Mouse (Mus musculus) MEL (cell line): ENCODE measurements around the gene Hmox1. TPM values are rescaled to one million over a fixed set of nuclear protein-coding genes. Genes with fewer than 3 reads are reported as not detected.
A peak's percentile ranks its signal among the peaks of the same experiment; 100 is the strongest.

Experiments used
- DNase-seq: peaks from one replicate; pipeline ENCODE4 v3.0.0; 2011; ENCODE audit warnings: low read depth, low spot score
- H3K27ac ChIP-seq: 2 replicates; pipeline ENCODE4 v1.5.1; 2012; ENCODE audit warnings: low read depth, mild to moderate bottlenecking, control low read depth, low read length, moderate library complexity; ENCODE audit not compliant: control insufficient read depth
- H3K27me3 ChIP-seq, 2 experiments: fragments of 150-350 bp in 1 of 2; sonication (generic) in 1 of 2; 2 replicates each; pipeline ENCODE4 v1.6.1; 2012; ENCODE audit warnings: low read length in 2 of 2, mild to moderate bottlenecking in 2 of 2, improper control_type of control experiment in 1 of 2, moderate library complexity in 1 of 2; ENCODE audit not compliant: insufficient read depth in 2 of 2, control insufficient read depth in 1 of 2
- H3K36me3 ChIP-seq, 2 experiments: 2 replicates each; pipeline ENCODE4 v1.6.1; 2012 to 2014; ENCODE audit warnings: low read length in 2 of 2, improper control_type of control experiment in 1 of 2, inconsistent platforms in 1 of 2, mild to moderate bottlenecking in 1 of 2; ENCODE audit not compliant: insufficient read depth in 2 of 2, control insufficient read depth in 1 of 2
- H3K4me1 ChIP-seq, 2 experiments: fragments of 150-350 bp in 1 of 2; sonication (generic) in 1 of 2; 2 replicates each; pipeline ENCODE4 v1.6.1; 2012; ENCODE audit warnings: low read length in 2 of 2, improper control_type of control experiment in 1 of 2, mild to moderate bottlenecking in 1 of 2; ENCODE audit not compliant: insufficient read depth in 2 of 2, control insufficient read depth in 1 of 2
- H3K4me3 ChIP-seq, 2 experiments: fragments of 150-350 bp in 1 of 2; sonication (generic) in 1 of 2; 2 replicates each; pipeline ENCODE4 v1.5.1; 2012; ENCODE audit warnings: low read depth in 2 of 2, low read length in 2 of 2, mild to moderate bottlenecking in 2 of 2, moderate library complexity in 2 of 2, control low read depth in 1 of 2, improper control_type of control experiment in 1 of 2; ENCODE audit not compliant: control insufficient read depth in 1 of 2, insufficient read depth in 1 of 2
- H3K79me2 ChIP-seq: 2 replicates; pipeline ENCODE4 v1.6.1; 2012; ENCODE audit warnings: mild to moderate bottlenecking, low read length, moderate library complexity; ENCODE audit not compliant: control insufficient read depth, poor library complexity, insufficient read depth
- H3K9ac ChIP-seq: 2 replicates; pipeline ENCODE4 v1.6.1; 2012; ENCODE audit warnings: low read depth, mild to moderate bottlenecking, control low read depth, low read length, moderate library complexity; ENCODE audit not compliant: control insufficient read depth, poor library complexity, severe bottlenecking
- H3K9me3 ChIP-seq: fragments of 150-350 bp; sonication (generic); replicated peaks from 2 replicates; pipeline ENCODE4 v1.6.1; 2012; ENCODE audit warnings: mild to moderate bottlenecking, low read length, improper control_type of control experiment, moderate library complexity; ENCODE audit not compliant: insufficient read depth
- BHLHE40 ChIP-seq: IDR thresholded peaks from 2 replicates; pipeline ENCODE4 v1.6.1; 2012; ENCODE audit warnings: low read depth, mild to moderate bottlenecking, inconsistent platforms, low read length, improper control_type of control experiment, borderline replicate concordance
- CHD1 ChIP-seq: IDR thresholded peaks from 2 replicates; pipeline ENCODE4 v1.6.1; 2012; ENCODE audit warnings: low read depth, mild to moderate bottlenecking, inconsistent platforms, low read length, improper control_type of control experiment
- CHD2 ChIP-seq: IDR thresholded peaks from 2 replicates; pipeline ENCODE4 v1.6.1; 2011; ENCODE audit warnings: low read length, improper control_type of control experiment
- CTCF ChIP-seq, 3 experiments: IDR thresholded peaks in 2 of 3; conservative IDR thresholded peaks in 1 of 3; 2 replicates each; pipeline ENCODE4 v1.5.1; 2011 to 2012; ENCODE audit warnings: low read length in 3 of 3, low read depth in 2 of 3, mild to moderate bottlenecking in 2 of 3, improper control_type of control experiment in 1 of 3, inconsistent platforms in 1 of 3, mixed read lengths in 1 of 3, moderate library complexity in 1 of 3; ENCODE audit not compliant: control insufficient read depth in 1 of 3, insufficient read depth in 1 of 3, poor library complexity in 1 of 3, severe bottlenecking in 1 of 3
- E2F4 ChIP-seq: IDR thresholded peaks from 2 replicates; pipeline ENCODE4 v1.6.1; 2011; ENCODE audit warnings: low read depth, low read length, improper control_type of control experiment, borderline replicate concordance
- EP300 ChIP-seq, 2 experiments: IDR thresholded peaks; 2 replicates each; pipeline ENCODE4 v1.6.1; 2011; ENCODE audit warnings: improper control_type of control experiment in 2 of 2, low read length in 2 of 2, low read depth in 1 of 2, mild to moderate bottlenecking in 1 of 2
- ETS1 ChIP-seq: IDR thresholded peaks from 2 replicates; pipeline ENCODE4 v1.6.1; 2012; ENCODE audit warnings: low read depth, mild to moderate bottlenecking, inconsistent platforms, low read length, improper control_type of control experiment, moderate library complexity
- GABPA ChIP-seq: IDR thresholded peaks from 2 replicates; pipeline ENCODE4 v1.6.1; 2012; ENCODE audit warnings: low read depth, mild to moderate bottlenecking, inconsistent platforms, low read length, improper control_type of control experiment, moderate library complexity
- HCFC1 ChIP-seq: IDR thresholded peaks from 2 replicates; pipeline ENCODE4 v1.6.1; 2012; ENCODE audit warnings: low read depth, mild to moderate bottlenecking, inconsistent platforms, low read length, improper control_type of control experiment, moderate library complexity
- JUND ChIP-seq: IDR thresholded peaks from 2 replicates; pipeline ENCODE4 v1.6.1; 2011; ENCODE audit warnings: low read depth, mild to moderate bottlenecking, improper control_type of control experiment, low read length
- MAZ ChIP-seq: IDR thresholded peaks from 2 replicates; pipeline ENCODE4 v1.6.1; 2012; ENCODE audit warnings: low read depth, mild to moderate bottlenecking, inconsistent platforms, low read length, improper control_type of control experiment
- MEF2A ChIP-seq: IDR thresholded peaks from 2 replicates; pipeline ENCODE4 v1.6.1; 2014; ENCODE audit warnings: low read depth, mild to moderate bottlenecking, inconsistent platforms, low read length, improper control_type of control experiment; ENCODE audit not compliant: poor library complexity, insufficient replicate concordance, severe bottlenecking; ENCODE audit errors: extremely low read depth
- MXI1 ChIP-seq: IDR thresholded peaks from 2 replicates; pipeline ENCODE4 v1.6.1; 2011; ENCODE audit warnings: mild to moderate bottlenecking, low read depth, low read length, improper control_type of control experiment
- MYB ChIP-seq: IDR thresholded peaks from 2 replicates; pipeline ENCODE4 v1.6.1; 2011; ENCODE audit warnings: mild to moderate bottlenecking, low read depth, low read length, improper control_type of control experiment
- MYC ChIP-seq: IDR thresholded peaks from 2 replicates; pipeline ENCODE4 v1.6.1; 2011; ENCODE audit warnings: low read depth, mild to moderate bottlenecking, low read length, improper control_type of control experiment, moderate library complexity
- NELFE ChIP-seq: IDR thresholded peaks from 2 replicates; pipeline ENCODE4 v1.6.1; 2011; ENCODE audit warnings: low read depth, low read length, improper control_type of control experiment
- POLR2AphosphoS2 ChIP-seq: IDR thresholded peaks from 2 replicates; pipeline ENCODE4 v1.6.1; 2011; ENCODE audit warnings: low read length, improper control_type of control experiment
- POLR2AphosphoS5 ChIP-seq: IDR thresholded peaks from 2 replicates; pipeline ENCODE4 v1.6.1; 2012; ENCODE audit warnings: low read depth, borderline replicate concordance, mild to moderate bottlenecking, inconsistent platforms, low read length, moderate library complexity, mixed read lengths
- RCOR1 ChIP-seq: IDR thresholded peaks from 2 replicates; pipeline ENCODE4 v1.6.1; 2012; ENCODE audit warnings: low read depth, mild to moderate bottlenecking, inconsistent platforms, low read length, improper control_type of control experiment
- SIN3A ChIP-seq: IDR thresholded peaks from 2 replicates; pipeline ENCODE4 v1.6.1; 2012; ENCODE audit warnings: low read length, improper control_type of control experiment, inconsistent platforms
- SMC3 ChIP-seq: IDR thresholded peaks from 2 replicates; pipeline ENCODE4 v1.6.1; 2011; ENCODE audit warnings: low read depth, low read length, improper control_type of control experiment
- TAL1 ChIP-seq: IDR thresholded peaks from 2 replicates; pipeline ENCODE4 v1.6.1; 2012; ENCODE audit warnings: mild to moderate bottlenecking, inconsistent platforms, low read length, moderate library complexity, mixed read lengths
- TBP ChIP-seq: IDR thresholded peaks from 2 replicates; pipeline ENCODE4 v1.8.0; 2011; ENCODE audit warnings: low read depth, low read length, improper control_type of control experiment
- USF1 ChIP-seq: IDR thresholded peaks from 2 replicates; pipeline ENCODE4 v1.6.1; 2014; ENCODE audit warnings: low read depth, mild to moderate bottlenecking, inconsistent platforms, low read length, improper control_type of control experiment, moderate library complexity
- USF2 ChIP-seq, 2 experiments: IDR thresholded peaks; 2 replicates each; pipeline ENCODE4 v1.6.1; 2011 to 2012; ENCODE audit warnings: improper control_type of control experiment in 2 of 2, low read length in 2 of 2, borderline replicate concordance in 1 of 2, inconsistent platforms in 1 of 2, low read depth in 1 of 2, mild to moderate bottlenecking in 1 of 2; ENCODE audit not compliant: insufficient read depth in 1 of 2
- ZC3H11A ChIP-seq: IDR thresholded peaks from 2 replicates; pipeline ENCODE4 v1.6.1; 2012; ENCODE audit warnings: low read depth, mild to moderate bottlenecking, inconsistent platforms, low read length, improper control_type of control experiment
- ZKSCAN1 ChIP-seq: IDR thresholded peaks from 2 replicates; pipeline ENCODE4 v1.6.1; 2012; ENCODE audit warnings: low read depth, mild to moderate bottlenecking, inconsistent platforms, low read length, improper control_type of control experiment, moderate library complexity
- ZNF384 ChIP-seq: IDR thresholded peaks from 2 replicates; pipeline ENCODE4 v1.6.1; 2012; ENCODE audit warnings: low read depth, mild to moderate bottlenecking, inconsistent platforms, low read length, improper control_type of control experiment
- polyA plus RNA-seq, 2 experiments: library from polyadenylated mRNA; stranded (reverse) in 1 of 2; unstranded in 1 of 2; fragments of >175 nt in 1 of 2; fragments of >200 nt in 1 of 2; gene quantifications; 2 replicates each; pipeline versions ENCODE4 v1.2.1 to v1.2.4; 2012; ENCODE audit warnings: low replicate concordance in 2 of 2, low read depth in 1 of 2; ENCODE audit not compliant: insufficient read length in 2 of 2, insufficient read depth in 1 of 2, missing spikeins in 1 of 2
- total RNA-seq: library from RNA; depleted of rRNA; stranded (reverse); fragments of 300-350 nt; gene quantifications from 2 replicates; pipeline ENCODE4 v1.2.3, GENCODE M21; 2012

Hmox1 gene
- total and polyA plus RNA-seq, 3 experiments = 11.1 to 72.4 TPM; not detected in 1

GRCm38 (mm10) chr8:75093399-75094156 lies at the start of gene Hmox1 (continued):
- TF ChIP-seq MYB (no peak), ZNF384 (peak; percentile 79), CHD2 (no peak), MXI1 (peak; percentile 89), POLR2AphosphoS2 (peak; percentile 72; the same call in 1 of the 2 replicates)

DNA sequence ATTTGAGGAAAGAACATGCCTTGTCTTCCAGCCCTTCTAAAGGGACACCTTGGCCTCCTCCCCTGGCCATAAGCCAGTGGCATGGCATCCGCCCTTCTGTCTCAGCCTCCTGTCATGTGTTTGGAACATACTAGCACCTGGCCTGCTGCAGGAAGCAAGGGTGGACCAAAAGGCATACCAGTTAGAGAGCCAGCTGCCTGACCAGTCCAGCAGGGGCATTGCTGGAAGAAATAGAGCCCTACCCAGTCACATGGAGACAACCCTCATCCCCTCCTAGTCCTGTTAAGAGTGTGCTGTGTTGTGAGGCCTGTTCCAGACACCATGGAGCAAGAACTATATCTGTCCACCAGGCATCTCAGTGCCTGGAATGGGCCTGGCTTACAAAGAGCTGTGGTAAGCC lies 47.1 kb upstream of the Hmox1 start:
- DNase-seq = no peak
- H3K27ac ChIP-seq = no peak overlapping the region
- no peaks in the 10 kb centered on the region for H3K27me3 ChIP-seq
- no peaks in the 10 kb centered on the region for H3K79me2 ChIP-seq
- no peak overlapping the region for H3K4me3 ChIP-seq
- TF ChIP-seq JUND (no peak), EP300 (IDR thresholded peaks at IDR 0.05; ENCODE audit: low read depth in 1 of 2, low read length in 2 of 2) (no peak), USF1 (no peak), POLR2AphosphoS5 (no peak), MAZ (no peak), ZNF384 (no peak), TAL1 (no peak), POLR2AphosphoS2 (no peak), CHD2 (no peak), TBP (no peak), MXI1 (no peak), CTCF (IDR thresholded peaks at IDR 0.05 in 2 of 3, conservative IDR thresholded peaks at IDR 0.05 in 1 of 3; ENCODE audit: control insufficient read depth in 1 of 3, insufficient read depth in 1 of 3, low read depth in 2 of 3, low read length in 3 of 3, poor library complexity in 1 of 3, severe bottlenecking in 1 of 3) (no peak), ZC3H11A (no peak), GABPA (no peak), ETS1 (no peak)
- peaks cover 0 to 1% of the 10 kb centered on the region in 2 experiments; a peak in 1 of 4 replicates for H3K36me3 ChIP-seq
- no peaks in the 10 kb centered on the region for H3K4me1 ChIP-seq
- H3K9ac ChIP-seq = no peak overlapping the region
- no peaks in the 10 kb centered on the region for H3K9me3 ChIP-seq

DNA sequence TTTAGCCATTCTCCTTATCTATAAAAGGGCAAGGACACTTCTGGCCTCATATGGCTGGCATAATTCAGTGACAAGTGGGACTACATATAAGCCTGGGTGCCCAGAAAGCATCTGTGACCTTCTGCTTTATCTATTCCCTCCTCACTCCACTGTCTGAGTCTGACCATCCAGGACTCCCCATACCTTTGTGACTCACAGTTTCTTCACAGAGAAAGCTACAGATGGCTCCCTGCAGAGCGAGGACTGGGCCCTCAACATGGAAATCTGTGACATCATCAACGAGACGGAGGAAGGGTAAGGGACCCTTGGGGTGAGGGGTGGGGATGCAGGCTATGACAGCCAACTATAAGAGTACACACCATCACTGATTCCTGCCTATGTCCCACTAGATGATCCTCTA lies 45.6 kb upstream of the Hmox1 start:
- no peaks in the 10 kb centered on the region for H3K4me1 ChIP-seq
- DNase-seq = no peak
- H3K4me3 ChIP-seq = no peak overlapping the region
- H3K79me2 ChIP-seq = no peaks in the 10 kb centered on the region
- no peak overlapping the region for H3K27ac ChIP-seq
- H3K27me3 ChIP-seq = no peaks in the 10 kb centered on the region
- no peak overlapping the region for H3K9ac ChIP-seq
- no peak for TF ChIP-seq MYB
- no peak for TF ChIP-seq NELFE
- no peak for TF ChIP-seq MXI1
- no peak for TF ChIP-seq RCOR1
- TF ChIP-seq HCFC1 = no peak
- TF ChIP-seq SMC3 = no peak
- no peak for TF ChIP-seq E2F4
- TF ChIP-seq TAL1 = no peak
- no peak for TF ChIP-seq MEF2A
- no peak for TF ChIP-seq EP300 (IDR thresholded peaks at IDR 0.05; ENCODE audit: low read depth in 1 of 2, low read length in 2 of 2)
- no peak for TF ChIP-seq ZNF384
- no peak for TF ChIP-seq SIN3A
- no peak for TF ChIP-seq POLR2AphosphoS2
- TF ChIP-seq BHLHE40 = no peak
- no peak for TF ChIP-seq MYC
- TF ChIP-seq CHD2 = no peak
- no peak for TF ChIP-seq ZKSCAN1
- no peak for TF ChIP-seq USF2 (IDR thresholded peaks at IDR 0.05; ENCODE audit: borderline replicate concordance in 1 of 2, insufficient read depth in 1 of 2, low read depth in 1 of 2, low read length in 2 of 2)
- no peak for TF ChIP-seq GABPA
- TF ChIP-seq CHD1 = no peak
- TF ChIP-seq, all 39 proteins: peak for 0
- H3K36me3 ChIP-seq = peaks cover 0 to 1% of the 10 kb centered on the region in 2 experiments; a peak in 1 of 4 replicates
- H3K9me3 ChIP-seq = no peaks in the 10 kb centered on the region
